Mouse (Mus musculus): Measurements from ENCODE around the gene Tmem82. TPM values are rescaled to one million over a fixed set of nuclear protein-coding genes. Genes with fewer than 3 reads are reported as not detected.

Tmem82 gene
- polyA plus RNA-seq, 1 experiment from 2014 or later = 0.17 TPM

DNA sequence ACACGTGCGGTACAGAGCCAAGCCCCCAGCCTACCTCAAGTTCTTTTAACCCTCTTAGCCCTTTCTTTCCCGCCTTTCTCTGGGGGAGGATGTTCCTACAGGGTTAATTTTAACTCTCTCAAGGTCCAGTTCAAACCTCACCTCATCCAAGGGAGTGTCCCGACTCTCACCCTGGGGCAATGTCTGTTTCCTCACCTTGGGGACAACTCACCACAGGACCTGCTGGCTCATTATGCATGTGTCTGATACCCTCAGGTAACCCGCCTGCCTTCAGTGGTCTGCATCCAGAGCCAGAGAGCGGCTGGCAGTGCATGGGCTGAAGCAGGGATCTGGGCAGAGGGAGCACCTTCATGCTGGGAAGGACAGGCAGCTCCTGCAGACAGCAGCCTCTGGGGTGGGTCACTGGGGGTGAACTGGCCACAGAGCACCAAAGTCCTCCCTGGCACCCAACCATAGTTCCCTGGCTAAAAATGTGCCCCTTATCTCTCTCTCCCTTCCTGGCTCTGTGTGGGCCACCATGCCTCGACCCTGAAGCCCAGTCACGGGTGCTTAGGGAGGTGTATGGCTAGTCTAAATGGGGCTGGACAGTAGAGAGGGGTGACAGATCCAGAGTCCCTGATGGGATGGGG lies 21.6 kb downstream of the Tmem82 start:
- H3K27ac ChIP-seq (replicated peaks; ENCODE audit: low read depth, low read length) = no peak overlapping the region
- 83% methylated on average over 8 of the region's 8 CpGs for WGBS
- no peak for DNase-seq (ENCODE audit: low spot score)

DNA sequence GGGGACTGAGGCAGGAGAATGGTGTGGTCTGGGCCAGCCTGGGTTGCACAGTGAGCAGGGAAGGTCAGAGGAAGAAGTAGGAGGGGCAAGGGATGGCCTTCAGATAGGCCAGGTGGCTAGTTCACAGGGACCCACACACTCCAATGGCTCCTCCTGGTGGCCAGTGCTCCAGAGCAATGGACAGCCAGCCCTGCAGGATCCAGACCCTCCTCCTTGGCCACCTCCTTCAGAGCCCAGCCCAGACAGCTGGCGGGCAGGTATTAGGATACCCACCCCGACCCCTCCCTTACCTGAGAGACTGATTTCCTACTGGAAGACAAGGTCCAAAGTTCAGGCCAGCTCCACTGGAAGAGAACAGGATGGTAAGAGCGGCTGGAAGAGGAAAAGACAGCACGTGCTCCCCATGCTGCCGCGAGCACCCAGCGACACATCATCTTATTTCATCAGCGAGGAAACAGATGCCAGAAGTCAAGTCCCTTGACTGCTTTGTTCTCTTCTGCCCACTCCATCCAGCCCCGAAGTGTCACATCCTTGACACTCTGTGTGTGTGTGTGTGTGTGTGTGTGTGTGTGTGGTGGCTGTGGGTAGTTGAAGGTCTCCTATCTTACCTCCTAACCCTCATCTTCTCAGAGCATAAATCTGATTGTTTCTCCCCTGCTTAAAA lies 22.7 kb downstream of the Tmem82 start:
- Histone ChIP-seq H3K27ac (replicated peaks; ENCODE audit: low read depth, low read length) (no peak overlapping the region), H3K36me3 (replicated peaks; ENCODE audit: control insufficient read depth, insufficient read depth, low read depth, low read length) (peaks cover 3% of the 10 kb centered on the region; the same call in 1 of the 2 replicates), H3K4me2 (ENCODE audit: low read depth, low read length) (no peak overlapping the region), H3K4me3 (ENCODE audit: low read depth, low read length) (no peak overlapping the region), H3K9ac (replicated peaks; ENCODE audit: low read length) (no peak overlapping the region), H3K4me1 (ENCODE audit: control insufficient read depth, insufficient read depth, low read length) (no peaks in the 10 kb centered on the region; the same call in 1 of the 2 replicates), H3K27me3 (ENCODE audit: control insufficient read depth, insufficient read depth, low read length) (no peaks in the 10 kb centered on the region), H3K9me3 (replicated peaks; ENCODE audit: control insufficient read depth, low read length) (no peaks in the 10 kb centered on the region)
- no peak for ATAC-seq (replicated peaks; ENCODE audit: insufficient number of reproducible peaks, low FRiP score, low TSS enrichment, low read depth)
- WGBS = 77% methylated on average over 9 of the region's 9 CpGs
- no peak for DNase-seq (ENCODE audit: low spot score)

More for the DNA sequence above, 21.6 kb downstream of the Tmem82 start:
- Histone ChIP-seq H3K27me3 (ENCODE audit: control insufficient read depth, insufficient read depth, low read length) (no peaks in the 10 kb centered on the region), H3K9ac (replicated peaks; ENCODE audit: low read length) (no peak overlapping the region), H3K36me3 (replicated peaks; ENCODE audit: control insufficient read depth, insufficient read depth, low read depth, low read length) (peaks cover 3% of the 10 kb centered on the region; the same call in 1 of the 2 replicates), H3K9me3 (replicated peaks; ENCODE audit: control insufficient read depth, low read length) (no peaks in the 10 kb centered on the region), H3K4me1 (ENCODE audit: control insufficient read depth, insufficient read depth, low read length) (no peaks in the 10 kb centered on the region; the same call in 1 of the 2 replicates), H3K4me3 (ENCODE audit: low read depth, low read length) (no peak overlapping the region), H3K4me2 (ENCODE audit: low read depth, low read length) (no peak overlapping the region)
- ATAC-seq (replicated peaks; ENCODE audit: insufficient number of reproducible peaks, low FRiP score, low TSS enrichment, low read depth) = no peak

DNA sequence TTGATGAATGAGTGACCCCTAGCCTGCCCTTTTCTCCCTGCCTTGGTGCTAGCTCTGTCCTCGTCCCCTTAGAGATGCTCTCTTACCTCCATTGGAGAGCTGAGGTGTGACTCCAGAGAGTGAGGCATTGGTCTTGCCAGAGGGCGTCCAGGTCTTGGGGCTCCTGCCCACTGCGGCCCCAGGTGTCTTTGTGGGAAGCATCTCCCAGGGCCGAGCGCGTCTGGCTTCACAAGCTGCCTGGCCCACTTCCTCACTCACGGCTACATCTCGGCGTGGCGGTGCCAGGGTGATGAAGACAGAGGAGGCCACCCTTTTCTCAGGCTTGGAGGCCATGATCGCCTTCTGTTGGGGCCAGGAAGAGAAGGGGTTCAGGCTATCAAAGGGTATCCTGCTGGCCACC lies 23.3 kb downstream of the Tmem82 start:
- H3K4me1 ChIP-seq (ENCODE audit: control insufficient read depth, insufficient read depth, low read length) = no peaks in the 10 kb centered on the region; the same call in 1 of the 2 replicates
- no peak for DNase-seq (ENCODE audit: low spot score)
- H3K36me3 ChIP-seq (replicated peaks; ENCODE audit: control insufficient read depth, insufficient read depth, low read depth, low read length) = peaks cover 3% of the 10 kb centered on the region; the same call in 1 of the 2 replicates
- WGBS = 89% methylated on average over 11 of the region's 11 CpGs
- no peak for ATAC-seq (replicated peaks; ENCODE audit: insufficient number of reproducible peaks, low FRiP score, low TSS enrichment, low read depth)
- H3K27me3 ChIP-seq (ENCODE audit: control insufficient read depth, insufficient read depth, low read length) = no peaks in the 10 kb centered on the region
- no peaks in the 10 kb centered on the region for H3K9me3 ChIP-seq (replicated peaks; ENCODE audit: control insufficient read depth, low read length)
- H3K4me2 ChIP-seq (ENCODE audit: low read depth, low read length) = no peak overlapping the region
- H3K4me3 ChIP-seq (ENCODE audit: low read depth, low read length) = no peak overlapping the region
- no peak overlapping the region for H3K27ac ChIP-seq (replicated peaks; ENCODE audit: low read depth, low read length)
- peak overlapping the region; percentile 9; the same call in 1 of the 2 replicates for H3K9ac ChIP-seq (replicated peaks; ENCODE audit: low read length)

DNA sequence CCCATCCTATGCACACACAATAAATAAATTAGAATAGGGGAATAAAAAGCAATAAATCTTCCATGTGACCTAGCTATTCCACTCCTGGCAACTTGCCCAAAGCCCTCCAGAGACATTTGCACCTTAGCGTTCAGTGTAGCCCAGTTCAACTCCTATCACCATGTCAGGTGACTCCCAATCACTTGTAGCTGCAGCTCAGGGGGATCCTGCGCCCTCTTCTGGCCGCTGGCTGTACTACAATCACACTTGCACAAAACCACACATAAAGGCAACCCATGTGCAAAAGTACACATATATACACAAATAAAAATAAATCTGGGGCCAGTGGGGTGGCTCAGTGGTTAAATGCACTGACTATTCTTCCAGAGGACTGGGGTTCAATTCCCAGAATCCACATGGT lies 26.9 kb downstream of the Tmem82 start:
- ATAC-seq (replicated peaks; ENCODE audit: insufficient number of reproducible peaks, low FRiP score, low TSS enrichment, low read depth) = no peak
- 24% methylated on average over 3 of the region's 3 CpGs for WGBS
- H3K4me3 ChIP-seq (ENCODE audit: low read depth, low read length) = no peak overlapping the region
- H3K4me2 ChIP-seq (ENCODE audit: low read depth, low read length) = no peak overlapping the region
- no peaks in the 10 kb centered on the region for H3K27me3 ChIP-seq (ENCODE audit: control insufficient read depth, insufficient read depth, low read length)
- no peaks in the 10 kb centered on the region for H3K4me1 ChIP-seq (ENCODE audit: control insufficient read depth, insufficient read depth, low read length)
- DNase-seq (ENCODE audit: low spot score) = peak; percentile 37
- H3K9me3 ChIP-seq (replicated peaks; ENCODE audit: control insufficient read depth, low read length) = no peaks in the 10 kb centered on the region
- H3K36me3 ChIP-seq (replicated peaks; ENCODE audit: control insufficient read depth, insufficient read depth, low read depth, low read length) = peaks cover 9% of the 10 kb centered on the region
- H3K27ac ChIP-seq (replicated peaks; ENCODE audit: low read depth, low read length) = no peak overlapping the region
- no peak overlapping the region for H3K9ac ChIP-seq (replicated peaks; ENCODE audit: low read length)

DNA sequence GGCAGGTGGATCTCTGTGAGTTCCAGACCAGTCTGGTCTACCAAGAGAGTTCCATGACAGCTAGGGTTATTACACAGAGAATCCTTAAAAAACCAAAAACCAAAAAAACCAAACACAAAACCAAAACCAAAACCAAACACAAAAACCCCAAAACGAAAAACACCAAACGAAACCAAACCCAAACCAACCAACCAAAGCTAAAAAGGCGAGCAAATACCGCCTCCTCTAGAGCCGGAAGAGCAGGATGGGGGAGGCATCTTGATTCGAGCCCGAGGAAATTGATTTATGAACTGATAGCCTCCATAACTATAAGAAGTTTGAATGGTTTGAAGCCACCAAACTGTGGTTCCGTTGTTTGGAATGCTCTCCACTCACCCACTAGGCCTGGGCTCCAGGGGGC lies 34.5 kb downstream of the Tmem82 start:
- DNase-seq (ENCODE audit: low spot score) (no peak), ATAC-seq (replicated peaks; ENCODE audit: insufficient number of reproducible peaks, low FRiP score, low TSS enrichment, low read depth) (no peak)
- no peak overlapping the region for H3K9ac ChIP-seq (replicated peaks; ENCODE audit: low read length)
- WGBS = 87% methylated on average over 8 of the region's 8 CpGs
- no peak overlapping the region for H3K4me3 ChIP-seq (ENCODE audit: low read depth, low read length)
- no peak overlapping the region for H3K27ac ChIP-seq (replicated peaks; ENCODE audit: low read depth, low read length)
- no peak overlapping the region for H3K4me2 ChIP-seq (ENCODE audit: low read depth, low read length)
- no peaks in the 10 kb centered on the region for H3K27me3 ChIP-seq (ENCODE audit: control insufficient read depth, insufficient read depth, low read length)
- no peaks in the 10 kb centered on the region for H3K9me3 ChIP-seq (replicated peaks; ENCODE audit: control insufficient read depth, low read length)
- peaks cover 14% of the 10 kb centered on the region for H3K36me3 ChIP-seq (replicated peaks; ENCODE audit: control insufficient read depth, insufficient read depth, low read depth, low read length)
- H3K4me1 ChIP-seq (ENCODE audit: control insufficient read depth, insufficient read depth, low read length) = no peaks in the 10 kb centered on the region

DNA sequence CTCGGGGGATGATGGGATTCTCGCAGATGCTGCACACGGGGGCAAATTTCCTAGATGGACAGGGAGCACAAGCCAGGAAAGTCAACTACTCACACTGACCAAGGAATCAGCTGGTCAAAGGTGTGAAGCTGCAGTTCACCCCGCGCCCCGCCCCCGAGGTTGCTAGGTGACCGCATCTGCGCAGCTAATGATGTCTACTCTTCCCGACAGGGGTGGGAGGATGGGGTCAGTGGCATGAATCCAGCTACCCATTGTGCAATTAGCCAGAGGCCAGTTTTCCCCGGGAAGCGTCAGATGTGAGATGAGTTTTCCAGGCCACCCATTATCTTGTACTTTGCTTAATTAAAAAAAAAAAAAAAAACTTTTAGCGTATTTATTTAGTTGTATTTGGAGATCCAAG lies 37.4 kb downstream of the Tmem82 start:
- ATAC-seq (replicated peaks; ENCODE audit: insufficient number of reproducible peaks, low FRiP score, low TSS enrichment, low read depth) = no peak
- H3K36me3 ChIP-seq (replicated peaks; ENCODE audit: control insufficient read depth, insufficient read depth, low read depth, low read length) = peaks cover 19% of the 10 kb centered on the region

DNA sequence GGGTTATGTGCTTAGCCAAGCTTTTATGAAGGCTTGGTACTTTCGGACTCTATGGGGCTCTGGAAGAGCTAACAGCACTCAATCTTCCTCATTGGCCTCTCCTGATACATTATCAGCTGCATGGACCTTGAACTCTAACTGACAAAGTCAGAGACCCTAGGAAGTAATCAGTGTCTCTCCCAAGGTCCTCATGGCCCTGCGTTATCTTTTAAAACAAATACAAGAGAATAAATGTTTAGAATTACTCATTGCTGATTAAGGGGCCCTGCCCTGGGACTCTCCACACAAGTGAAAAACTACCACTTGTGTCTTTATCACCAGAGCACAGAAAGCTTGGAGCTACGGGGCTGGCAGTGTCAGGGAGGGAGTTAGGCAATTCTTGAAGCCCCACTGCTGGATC lies 39.6 kb downstream of the Tmem82 start:
- H3K4me3 ChIP-seq (ENCODE audit: low read depth, low read length) = no peak overlapping the region
- H3K4me1 ChIP-seq (ENCODE audit: control insufficient read depth, insufficient read depth, low read length) = no peaks in the 10 kb centered on the region
- peaks cover 12% of the 10 kb centered on the region for H3K36me3 ChIP-seq (replicated peaks; ENCODE audit: control insufficient read depth, insufficient read depth, low read depth, low read length)
- no peak overlapping the region for H3K27ac ChIP-seq (replicated peaks; ENCODE audit: low read depth, low read length)
- H3K9ac ChIP-seq (replicated peaks; ENCODE audit: low read length) = no peak overlapping the region
- no peak overlapping the region for H3K4me2 ChIP-seq (ENCODE audit: low read depth, low read length)
- DNase-seq (ENCODE audit: low spot score) (no peak), ATAC-seq (replicated peaks; ENCODE audit: insufficient number of reproducible peaks, low FRiP score, low TSS enrichment, low read depth) (no peak)
- no peaks in the 10 kb centered on the region for H3K9me3 ChIP-seq (replicated peaks; ENCODE audit: control insufficient read depth, low read length)
- no peaks in the 10 kb centered on the region for H3K27me3 ChIP-seq (ENCODE audit: control insufficient read depth, insufficient read depth, low read length)
- WGBS = 78% methylated on average over 3 of the region's 3 CpGs

More for the DNA sequence above, 37.4 kb downstream of the Tmem82 start:
- H3K4me2 ChIP-seq (ENCODE audit: low read depth, low read length) = no peak overlapping the region
- H3K27me3 ChIP-seq (ENCODE audit: control insufficient read depth, insufficient read depth, low read length) = no peaks in the 10 kb centered on the region
- H3K27ac ChIP-seq (replicated peaks; ENCODE audit: low read depth, low read length) = no peak overlapping the region
- 88% methylated on average over 13 of the region's 13 CpGs for WGBS
- H3K4me3 ChIP-seq (ENCODE audit: low read depth, low read length) = no peak overlapping the region
- H3K9me3 ChIP-seq (replicated peaks; ENCODE audit: control insufficient read depth, low read length) = no peaks in the 10 kb centered on the region
- DNase-seq (ENCODE audit: low spot score) = no peak
- H3K9ac ChIP-seq (replicated peaks; ENCODE audit: low read length) = no peak overlapping the region
- no peaks in the 10 kb centered on the region for H3K4me1 ChIP-seq (ENCODE audit: control insufficient read depth, insufficient read depth, low read length)

DNA sequence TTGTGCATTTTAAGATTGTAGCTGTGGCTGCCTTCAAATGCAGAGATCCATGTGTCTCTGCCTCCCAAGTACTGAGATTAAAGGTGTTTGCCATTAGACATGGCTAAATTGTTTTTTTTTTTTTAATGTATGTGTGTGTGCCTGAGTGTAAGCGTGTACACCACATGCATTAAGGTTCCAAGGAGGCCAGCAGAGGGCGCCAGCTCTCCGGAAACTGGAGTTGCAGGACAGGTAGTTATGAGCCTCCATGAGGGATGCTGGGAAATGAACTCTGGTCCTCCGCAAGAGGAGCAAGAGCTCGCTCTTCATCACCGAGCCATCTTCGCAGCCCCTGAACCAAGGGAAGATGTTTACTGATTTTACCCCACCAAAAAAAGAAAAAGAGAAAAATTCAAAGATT lies 41.6 kb downstream of the Tmem82 start:
- H3K4me3 ChIP-seq (ENCODE audit: low read depth, low read length) = no peak overlapping the region
- no peaks in the 10 kb centered on the region for H3K4me1 ChIP-seq (ENCODE audit: control insufficient read depth, insufficient read depth, low read length)
- H3K9ac ChIP-seq (replicated peaks; ENCODE audit: low read length) = no peak overlapping the region
- no peak overlapping the region for H3K27ac ChIP-seq (replicated peaks; ENCODE audit: low read depth, low read length)
- no peak for ATAC-seq (replicated peaks; ENCODE audit: insufficient number of reproducible peaks, low FRiP score, low TSS enrichment, low read depth)
- no peaks in the 10 kb centered on the region for H3K27me3 ChIP-seq (ENCODE audit: control insufficient read depth, insufficient read depth, low read length)
- H3K9me3 ChIP-seq (replicated peaks; ENCODE audit: control insufficient read depth, low read length) = no peaks in the 10 kb centered on the region
- no peak overlapping the region for H3K4me2 ChIP-seq (ENCODE audit: low read depth, low read length)
- H3K36me3 ChIP-seq (replicated peaks; ENCODE audit: control insufficient read depth, insufficient read depth, low read depth, low read length) = peaks cover 9% of the 10 kb centered on the region
- WGBS = 94% methylated on average over 7 of the region's 7 CpGs
- DNase-seq (ENCODE audit: low spot score) = no peak

Measured in embryonic facial prominence, embryonic 11.5 days (tissue).